Mouse (Mus musculus) frontal cortex, postnatal 10 days (tissue): ENCODE results near the gene Rgs2.

Source experiments
- DNase-seq, 2 experiments: peaks; one replicate each; pipeline ENCODE4 v3.0.0; 2022; ENCODE audit warnings: low spot score in 2 of 2, mixed read lengths in 1 of 2

The Rgs2 gene

GRCm38 (mm10) chr1:143984988-143985625 lies 18.9 kb downstream of the Rgs2 start:
- DNase-seq, result no peak

GRCm38 (mm10) chr1:143982765-143983312 lies 21.1 kb downstream of the Rgs2 start:
- no peak for DNase-seq

DNA sequence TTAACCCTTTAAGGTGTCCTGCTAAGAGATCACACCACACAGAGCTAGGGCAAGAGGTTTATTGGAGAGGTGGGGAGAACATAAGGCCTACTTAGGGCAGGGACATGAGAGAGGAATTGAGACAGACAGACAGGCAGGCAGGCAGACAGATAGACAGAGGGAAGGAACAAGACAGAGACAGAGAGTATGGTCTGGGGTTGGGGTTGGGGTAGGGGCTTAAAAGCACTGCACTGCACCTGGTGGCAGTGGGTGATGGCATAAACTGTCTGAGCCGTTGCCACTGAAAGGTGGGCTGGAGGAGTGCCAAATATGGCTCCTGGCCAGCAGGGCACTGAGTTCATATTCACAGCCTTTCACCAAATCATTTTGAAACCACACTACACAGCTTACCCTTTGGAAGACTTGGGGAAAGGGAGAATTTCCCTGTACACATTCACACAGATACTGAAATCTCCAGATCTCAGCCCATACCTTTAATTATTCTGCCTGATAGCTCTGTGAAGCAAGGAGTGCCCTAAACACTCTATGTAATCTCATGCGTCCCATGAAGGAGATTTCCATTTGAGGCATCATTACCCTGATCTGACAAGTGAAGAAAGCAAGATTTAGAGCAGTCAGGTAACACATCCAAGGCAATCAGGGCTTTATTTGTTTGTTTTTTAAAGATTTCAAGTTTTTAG lies 21.7 kb downstream of the Rgs2 start:
- DNase-seq, result no peak

GRCm38 (mm10) chr1:143980811-143981210 lies 23.1 kb downstream of the Rgs2 start:
- no peak for DNase-seq

- DNase-seq, result no peak
These were observed 29.3 kb downstream of the Rgs2 start for GRCm38 (mm10) chr1:143974637-143975036.

DNA sequence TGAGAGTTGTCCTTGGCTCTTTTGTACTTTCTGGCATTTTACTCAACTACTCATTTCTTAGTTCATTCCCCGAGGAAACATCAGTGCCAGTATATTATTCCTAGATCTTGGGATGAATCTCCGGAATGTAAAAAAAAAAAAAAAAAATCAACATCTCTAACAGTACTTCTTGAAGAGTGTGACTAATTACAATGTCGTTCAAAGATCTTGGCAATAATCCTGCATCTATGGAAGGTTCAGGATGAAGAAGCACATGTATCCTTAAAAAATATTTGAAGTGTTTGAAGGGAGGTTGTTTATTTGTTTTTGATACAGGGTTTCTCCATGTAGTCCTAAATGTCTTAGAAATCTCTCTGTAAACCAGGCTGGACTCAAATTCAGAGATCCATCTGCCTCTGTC lies 41.7 kb downstream of the Rgs2 start:
- no peak for DNase-seq

- DNase-seq, result no peak
These were observed 43.6 kb downstream of the Rgs2 start for GRCm38 (mm10) chr1:143960340-143960739.

DNA sequence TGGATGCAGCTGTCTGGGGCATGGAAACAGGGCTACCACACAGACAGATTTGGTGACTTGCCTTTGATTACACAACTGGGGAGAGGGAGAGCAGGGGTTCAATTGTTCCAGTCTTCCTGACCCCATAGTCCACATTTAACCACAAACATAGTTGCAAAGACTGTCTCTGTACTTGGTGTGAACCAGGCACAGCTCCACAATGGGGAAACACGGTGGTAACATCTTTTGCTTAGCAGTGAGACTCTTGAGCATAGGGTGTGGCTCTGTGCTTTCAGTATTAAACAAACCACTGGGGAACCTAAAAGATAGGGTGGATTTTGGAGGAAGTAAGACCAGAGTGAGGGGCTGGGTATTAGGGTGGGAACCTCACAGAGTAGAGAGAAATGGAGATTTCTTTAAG lies 47.9 kb downstream of the Rgs2 start:
- no peak for DNase-seq

DNA sequence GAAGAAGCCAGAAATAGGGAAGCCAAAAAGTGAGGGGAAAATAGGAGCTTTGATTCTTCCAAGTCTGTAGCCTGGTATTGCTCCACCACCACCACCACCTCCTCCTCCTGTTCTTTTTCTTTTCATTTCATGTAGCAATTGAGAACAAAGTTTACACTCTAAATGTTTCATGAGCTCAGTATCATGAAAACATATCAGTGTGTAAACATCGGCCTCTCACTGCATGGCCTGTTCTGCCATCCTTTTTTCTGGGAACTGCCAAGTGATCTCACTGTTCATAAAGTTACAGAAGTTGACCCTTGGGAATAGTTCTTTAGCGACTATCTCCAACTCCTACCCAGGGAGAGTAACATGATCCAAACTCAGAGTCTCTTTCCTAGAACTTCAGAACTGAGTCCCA lies 51.1 kb downstream of the Rgs2 start:
- DNase-seq, result no peak
